Mouse (Mus musculus): ENCODE data around the gene Hrasls5.

The Hrasls5 gene

DNA sequence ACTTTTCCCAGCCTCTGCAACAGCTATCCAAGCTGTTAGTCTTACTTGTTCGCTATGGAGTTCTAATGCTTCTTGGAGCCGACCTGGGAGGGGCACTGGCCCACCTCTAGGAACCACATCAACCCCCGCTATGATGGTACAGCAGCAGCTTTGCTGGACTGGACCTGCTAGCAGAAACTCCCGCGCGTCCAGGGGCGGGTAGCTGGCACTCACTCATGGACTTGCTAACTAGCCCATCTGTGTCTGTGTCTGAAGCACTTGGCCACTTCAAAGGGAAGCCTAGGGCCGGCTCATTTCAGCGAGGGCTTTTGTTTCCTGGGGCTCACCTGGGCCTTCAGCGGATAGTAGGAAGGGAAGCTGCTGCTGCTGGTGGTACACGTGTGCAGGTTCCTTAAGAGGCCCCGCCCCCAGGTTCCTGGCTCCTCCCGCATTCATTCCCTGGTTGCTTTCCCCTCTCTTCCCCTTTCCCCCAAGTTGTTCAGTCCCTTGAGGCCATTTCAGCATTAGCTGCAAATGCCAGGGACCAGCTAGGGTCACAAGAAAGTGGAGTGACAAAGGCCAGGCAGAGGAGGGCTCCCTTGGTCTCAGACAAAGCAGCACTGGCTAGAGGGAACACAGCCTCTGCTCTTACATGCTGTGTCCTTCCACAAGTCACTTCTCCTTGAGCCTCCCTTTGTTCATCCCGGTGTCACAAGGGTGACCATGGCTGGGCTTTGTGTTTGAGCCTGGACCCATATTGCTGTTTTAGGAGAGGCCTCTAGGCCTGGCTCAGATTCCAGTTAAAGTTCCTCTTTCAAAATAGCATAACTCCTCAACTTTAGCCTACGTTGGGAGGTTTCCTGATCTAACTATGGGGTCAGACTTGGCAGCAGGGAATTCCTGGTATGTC, 5.3 kb upstream of the Hrasls5 start, which contains the start of gene Lgals12:
TSS of gene Lgals12 (minus strand) at position 393 of the 889 bp plus-strand sequence.
- DNase-seq (ENCODE audit: low read depth) = no peak

DNA sequence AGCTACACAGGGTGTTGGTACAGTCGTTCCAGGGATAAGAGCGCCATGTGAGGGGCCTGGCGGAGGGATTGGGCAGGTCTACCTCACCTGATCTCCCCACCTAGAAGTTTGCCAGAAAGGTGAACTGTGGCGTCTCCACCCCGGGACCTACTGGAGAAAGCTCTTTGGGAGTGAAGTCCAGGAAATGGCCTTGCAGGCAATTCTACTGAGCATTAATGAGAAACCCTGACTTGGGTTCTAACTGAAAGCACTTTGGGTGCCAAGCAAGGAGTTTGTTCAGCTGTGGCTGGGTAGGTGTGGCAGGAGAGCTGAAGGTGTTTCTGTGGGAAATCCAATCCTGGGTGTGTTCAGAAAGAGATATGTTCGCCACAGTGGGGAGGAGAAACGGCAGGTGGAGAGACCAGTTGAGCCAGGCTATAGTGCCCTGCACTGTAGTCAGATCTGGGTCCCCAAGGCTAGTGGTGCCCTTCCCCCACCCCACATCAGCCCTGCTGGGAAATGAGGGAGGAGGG, 4.6 kb upstream of the Hrasls5 start:
- no peak for DNase-seq (ENCODE audit: low read depth)

DNA sequence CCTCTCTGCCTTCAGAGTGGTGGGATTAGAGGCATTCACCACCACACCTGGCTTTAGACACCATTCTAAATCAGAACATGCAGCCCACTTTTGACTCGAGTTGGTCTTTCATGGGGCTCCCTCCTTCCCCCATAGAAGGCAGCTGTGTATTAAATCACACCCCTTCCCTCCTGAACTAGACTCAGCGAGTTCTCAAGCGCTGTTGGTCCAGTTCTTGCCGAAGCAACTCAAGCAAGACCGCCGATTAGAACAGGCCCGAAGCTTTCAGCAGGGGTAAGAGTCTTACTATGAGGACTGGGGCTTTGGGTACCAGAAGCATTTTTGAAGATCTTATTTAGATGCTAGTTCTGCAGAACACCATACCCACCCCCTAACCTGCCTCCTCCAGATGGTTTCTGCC, 810 bp downstream of the Hrasls5 start:
- DNase-seq (ENCODE audit: low read depth) = no peak

DNA sequence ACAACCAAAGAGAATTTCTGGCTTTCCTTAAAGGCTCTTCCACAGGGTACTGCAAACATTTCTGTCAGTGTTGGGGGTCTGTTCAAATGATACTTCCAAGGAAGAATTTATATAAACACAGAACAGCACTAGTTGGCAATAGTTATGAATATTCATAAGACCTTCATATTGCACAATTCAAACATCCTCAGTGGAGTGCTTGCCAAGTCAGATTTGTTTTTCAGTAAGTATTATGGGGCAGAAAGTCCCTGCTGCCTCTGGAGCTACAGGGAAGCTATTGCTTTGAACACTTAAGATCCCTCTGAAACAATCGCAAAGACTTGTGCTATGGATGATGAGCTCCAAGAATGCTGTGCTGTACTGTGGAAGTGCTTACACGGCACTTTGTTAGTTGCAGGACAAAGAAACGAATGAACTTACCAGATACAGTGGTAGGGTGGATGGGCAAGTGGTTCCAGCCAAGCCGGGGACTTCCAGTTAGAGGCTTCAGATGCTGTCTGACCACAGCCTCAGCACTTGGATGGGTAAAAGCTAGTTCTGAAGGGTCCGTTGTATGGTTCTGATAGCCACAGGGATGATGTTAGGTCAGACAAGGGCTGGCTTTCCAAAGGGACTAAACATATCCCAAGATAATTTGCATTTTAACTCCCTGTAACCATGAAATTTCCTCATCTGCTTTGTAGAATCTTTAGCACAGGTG, 4.0 kb downstream of the Hrasls5 start:
- DNase-seq (ENCODE audit: low read depth) = no peak

DNA sequence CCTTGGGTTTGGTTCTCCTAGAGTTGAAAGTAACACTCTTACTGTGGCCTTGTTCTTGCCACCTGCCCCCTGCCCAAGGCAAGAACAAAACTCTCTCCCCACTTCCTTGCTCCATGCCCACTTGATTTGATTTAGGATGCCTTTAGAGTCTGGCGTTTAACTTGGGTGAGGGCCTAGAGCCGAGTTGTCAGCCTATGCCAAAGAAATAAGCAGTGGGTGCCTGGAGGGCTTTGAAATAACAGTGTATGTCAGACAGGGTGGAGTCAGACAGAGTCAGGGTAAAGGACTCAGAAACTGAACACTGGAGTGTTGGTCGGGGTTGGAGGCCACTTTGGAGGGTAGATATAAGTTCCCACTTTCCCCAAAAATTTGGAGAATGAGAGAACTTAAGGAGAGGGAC, 4.7 kb downstream of the Hrasls5 start:
- no peak for DNase-seq (ENCODE audit: low read depth)

DNA sequence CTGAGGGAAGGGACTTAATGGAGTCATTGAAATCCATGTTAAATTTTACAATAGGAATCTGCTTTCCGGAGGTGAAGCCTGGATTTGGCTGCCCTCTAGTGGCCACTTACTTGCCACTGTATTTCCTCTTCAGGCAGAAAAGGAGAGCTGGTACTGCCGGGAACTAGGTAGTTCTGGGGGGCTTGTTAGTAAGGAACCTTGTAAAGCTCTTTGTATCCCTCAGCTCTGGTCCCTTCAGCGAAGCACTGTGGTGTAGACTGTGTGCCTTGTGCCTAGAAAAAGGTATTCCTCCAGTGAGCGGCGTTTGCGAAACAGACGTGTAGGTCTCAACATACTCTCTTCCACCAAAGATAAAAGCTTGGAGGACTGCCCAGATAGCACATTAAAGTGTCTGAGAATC, 5.4 kb downstream of the Hrasls5 start:
- peak; percentile 41 for DNase-seq (ENCODE audit: low read depth)

DNA sequence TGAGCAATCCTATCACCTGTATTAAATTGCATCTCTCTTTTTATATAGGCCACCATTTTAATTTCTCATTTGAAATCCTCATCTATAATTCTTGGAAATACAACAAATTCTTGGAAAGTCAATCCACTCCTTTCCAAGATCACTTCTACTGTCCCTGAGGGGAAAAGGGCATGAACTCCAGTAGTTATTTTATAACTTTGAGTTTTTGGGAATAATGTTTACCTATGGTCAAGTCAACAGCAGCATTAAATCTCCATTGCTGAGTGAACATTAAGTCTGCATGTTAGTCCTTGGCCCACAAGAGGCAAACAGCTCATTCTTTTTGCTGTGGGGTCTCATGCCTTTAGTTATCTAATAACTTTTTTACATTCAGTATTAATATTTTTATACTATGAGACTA, 20.7 kb downstream of the Hrasls5 start:
- no peak for DNase-seq (ENCODE audit: low read depth)

DNA sequence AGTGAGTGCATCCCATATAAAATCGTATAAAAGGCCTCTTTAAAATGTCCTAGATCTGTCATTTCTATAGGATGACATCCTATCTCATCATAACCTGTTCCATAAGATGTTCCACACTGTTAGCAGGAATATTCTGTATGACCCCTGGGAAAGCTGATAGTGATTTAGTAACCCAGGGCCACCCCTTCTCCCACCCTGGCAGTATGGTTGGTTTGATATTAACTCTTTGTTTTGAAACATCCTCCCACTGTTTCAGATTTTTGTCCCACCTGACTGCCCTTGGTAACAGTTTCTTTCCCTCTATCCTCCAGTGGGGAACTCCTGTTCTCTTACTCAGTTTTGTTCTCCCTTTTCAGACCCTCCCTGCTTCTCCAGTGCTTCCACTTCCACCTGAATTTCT, 21.4 kb downstream of the Hrasls5 start:
- no peak for DNase-seq (ENCODE audit: low read depth)

DNA sequence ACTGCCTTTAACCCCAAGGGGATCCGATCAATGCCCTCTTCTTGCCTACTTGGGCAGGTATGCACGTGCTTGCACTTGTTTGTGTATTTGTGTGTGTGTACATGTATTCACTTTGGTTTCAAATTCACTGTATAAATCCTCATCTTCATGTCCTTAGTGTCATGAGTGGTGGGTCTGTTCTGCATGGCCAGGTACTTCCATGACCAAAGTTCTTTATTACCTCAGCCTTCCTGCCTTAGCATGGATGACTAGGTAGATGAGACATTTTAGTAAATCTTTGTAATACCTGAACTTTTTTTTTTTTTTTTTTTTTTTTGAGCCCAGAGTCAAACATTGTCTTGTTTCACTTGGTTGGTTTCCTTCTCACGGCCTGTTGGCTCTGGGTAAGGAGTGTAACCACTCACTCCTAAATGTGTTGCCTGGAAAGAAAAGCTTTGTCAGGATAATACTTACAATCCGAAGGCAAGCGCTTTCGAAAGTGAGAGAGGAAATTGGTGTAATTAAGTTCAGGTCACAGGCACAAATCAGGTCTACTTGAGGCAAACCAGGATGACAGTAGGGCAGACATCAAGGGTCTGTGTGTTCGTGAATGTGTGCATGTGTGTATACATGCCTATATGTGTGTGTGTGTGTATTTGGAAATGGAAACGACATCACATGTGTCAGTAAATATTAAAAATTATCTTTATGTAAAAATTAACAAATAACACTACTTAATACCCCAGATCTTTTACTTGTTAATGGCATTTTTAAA, 36.7 kb downstream of the Hrasls5 start:
- DNase-seq (ENCODE audit: low read depth) = no peak

DNA sequence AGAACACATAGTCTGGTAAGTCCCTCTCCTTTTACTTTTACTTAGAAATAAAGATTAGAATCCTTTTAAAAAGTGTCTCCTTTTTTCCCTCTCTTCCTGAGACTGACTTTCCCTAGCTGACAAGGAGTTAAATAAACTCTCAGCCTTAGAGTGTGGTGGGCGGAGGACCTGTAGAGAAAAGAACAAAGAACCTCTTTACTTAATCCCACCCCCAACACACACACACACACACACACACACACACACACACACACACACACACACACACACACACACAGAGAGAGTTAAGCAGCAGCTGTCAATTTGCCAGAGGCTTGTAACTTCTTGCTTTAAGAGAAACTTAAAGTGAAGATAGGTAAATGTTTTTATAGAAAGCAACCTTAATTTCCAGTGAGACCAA, 59.7 kb downstream of the Hrasls5 start:
- no peak for DNase-seq (ENCODE audit: low read depth)

DNA sequence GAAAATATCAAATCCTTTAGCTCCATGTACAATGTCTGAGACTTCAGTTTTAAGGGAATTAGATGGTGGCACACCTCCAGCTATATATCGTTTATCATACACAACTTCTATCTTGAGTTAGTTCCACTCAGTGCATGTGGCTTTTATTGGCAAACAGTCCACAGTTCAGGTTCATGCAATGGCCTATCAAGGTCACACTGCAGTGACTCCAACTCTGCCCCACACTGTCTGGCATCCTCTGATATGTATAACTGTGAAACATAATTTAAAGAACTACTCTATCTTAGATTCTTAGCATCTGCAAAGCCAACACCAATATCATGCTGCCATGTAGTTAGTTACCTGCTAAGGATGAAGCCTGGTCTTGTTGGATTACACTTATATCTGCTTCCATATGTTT, 75.6 kb downstream of the Hrasls5 start:
- no peak for DNase-seq (ENCODE audit: low read depth)
